Mouse (Mus musculus) spleen, postnatal 36 days (tissue): ENCODE measurements around the gene Ntf5.
A peak's percentile ranks its signal among the peaks of the same experiment; 100 is the strongest.
"Not testable (repeated sequence)": the region's sequence is repeated elsewhere in the genome, so short reads cannot be mapped to it uniquely, and the experiment has no call there.

Experiments used
- DNase-seq, 2 experiments: peaks; one replicate each; pipeline ENCODE4 v3.0.0; 2022; ENCODE audit warnings: low spot score in 2 of 2, mixed read lengths in 1 of 2

The Ntf5 gene

GRCm38 (mm10) chr7:45462325-45462724 is 48.8 kb downstream of the Ntf5 start:
- no peak for DNase-seq

GRCm38 (mm10) chr7:45462868-45463267 is 49.4 kb downstream of the Ntf5 start:
- DNase-seq, result not testable (repeated sequence)

DNA sequence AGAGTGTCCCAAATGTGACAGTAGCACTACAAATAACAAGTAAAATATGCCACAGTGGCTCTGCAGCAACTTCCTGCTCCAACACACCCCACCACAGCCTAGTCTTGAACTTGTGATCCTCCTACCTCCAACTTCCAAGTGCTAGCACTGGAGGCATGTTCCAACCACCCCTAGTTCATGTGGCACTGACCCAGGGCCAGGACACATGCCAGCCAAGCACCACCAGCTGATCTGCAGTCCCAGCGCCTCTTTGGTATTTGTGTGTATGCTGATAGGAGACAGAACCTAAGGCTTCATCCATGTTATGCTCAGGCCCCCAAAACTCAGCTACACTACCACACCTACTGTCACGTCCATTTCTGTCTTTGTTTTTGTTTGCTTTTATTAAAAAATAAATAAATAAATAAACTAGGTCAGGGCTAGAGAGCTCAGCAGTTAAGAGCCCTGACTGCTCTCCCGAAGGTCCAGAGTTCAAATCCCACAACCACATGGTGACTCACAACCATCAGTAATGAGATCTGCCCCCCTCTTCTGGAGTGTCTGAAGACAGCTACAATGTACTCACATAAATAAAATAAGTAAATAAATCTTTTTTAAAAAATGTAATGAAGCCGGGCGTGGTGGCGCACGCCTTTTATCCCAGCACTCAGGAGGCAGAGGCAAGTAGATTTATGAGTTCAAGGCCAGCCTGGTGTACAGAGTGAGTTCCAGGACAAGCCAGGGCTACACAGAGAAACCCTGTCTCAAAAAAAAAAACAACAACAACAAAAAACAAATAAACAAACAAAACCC is 50.7 kb downstream of the Ntf5 start:
- no peak for DNase-seq

DNA sequence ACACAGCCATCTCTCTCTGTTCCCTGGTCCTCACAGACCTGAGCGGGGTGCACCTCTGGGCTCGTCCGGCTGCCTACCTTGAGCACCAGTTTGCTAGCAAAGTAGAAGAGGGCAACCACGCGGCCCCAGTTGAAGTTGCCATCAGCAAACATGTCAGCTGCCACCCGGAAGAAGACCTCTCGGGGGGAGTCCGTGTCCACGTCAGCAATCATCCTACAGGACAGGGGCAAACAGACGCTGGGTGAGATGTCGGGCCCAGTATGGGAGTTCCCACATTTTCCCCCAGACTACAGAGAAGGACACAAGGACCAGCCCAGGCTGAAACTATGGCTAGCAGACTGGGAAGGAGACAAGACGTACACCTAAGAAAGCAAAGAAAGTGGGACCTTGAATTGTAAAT is 51.6 kb downstream of the Ntf5 start:
- DNase-seq, result no peak

DNA sequence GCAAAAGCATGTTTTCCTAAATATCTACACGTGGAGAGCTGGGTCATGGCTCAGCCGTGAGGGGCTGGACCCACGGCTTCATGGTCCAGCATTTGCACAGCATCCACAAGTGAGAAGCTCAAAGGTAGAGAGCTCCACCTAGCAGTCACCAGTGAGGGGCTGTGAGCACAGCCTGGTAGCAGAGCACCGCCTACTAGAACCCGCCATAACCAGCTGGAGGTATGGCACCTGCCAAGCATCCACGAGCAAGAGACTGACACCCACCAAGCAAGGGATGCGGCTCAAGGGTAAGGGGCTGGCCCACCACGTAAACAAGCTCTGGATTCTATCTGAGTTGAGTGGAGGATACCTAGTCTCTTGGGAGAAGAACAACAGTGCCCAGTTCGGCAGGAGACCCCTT is 52.1 kb downstream of the Ntf5 start:
- DNase-seq, result no peak

DNA sequence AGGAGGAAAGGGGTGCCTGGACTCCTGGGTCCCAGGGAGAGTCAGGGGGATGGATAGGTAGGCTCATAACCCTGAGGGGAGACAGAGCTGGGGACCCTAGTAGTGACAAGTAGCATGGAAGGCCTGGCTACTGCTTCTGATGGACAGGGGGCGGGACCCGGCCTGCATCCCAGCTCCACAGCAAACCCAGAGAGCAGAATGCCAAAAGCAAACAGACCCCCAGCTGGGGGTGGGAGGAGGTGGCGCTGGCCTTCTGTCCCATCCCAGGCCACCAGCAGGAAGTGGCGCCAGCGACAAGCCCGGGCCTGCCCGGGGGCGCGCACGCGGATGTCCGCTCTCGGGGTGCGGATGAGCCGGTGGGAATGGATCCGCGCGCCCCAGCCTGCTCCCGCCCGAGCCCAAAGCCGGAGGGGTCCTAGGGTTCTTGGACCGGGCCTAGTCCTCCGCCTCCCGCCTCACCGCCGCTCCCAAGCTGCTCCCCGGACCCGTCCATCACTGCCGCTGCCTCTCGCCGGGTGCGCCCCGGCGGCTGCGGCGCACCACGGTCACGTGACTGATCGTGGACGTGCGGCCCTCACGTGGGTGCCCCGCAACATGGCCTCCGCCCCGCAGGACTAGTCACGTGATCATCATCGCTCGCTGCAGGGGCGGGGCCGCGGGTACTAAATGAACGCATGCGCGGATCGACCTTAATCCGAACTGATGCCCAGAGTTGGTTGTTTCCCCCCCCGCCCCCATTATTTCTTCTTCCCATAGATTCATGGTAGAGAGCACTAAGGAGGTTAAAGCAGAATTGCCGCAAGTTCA is 53.0 kb downstream of the Ntf5 start, which contains the start of gene Bax:
Bax (minus strand) TSS at position 616 of the 807 bp plus-strand sequence.
- peak; percentile 92 to 96 for DNase-seq
